Mouse (Mus musculus) small intestine, adult 2 months (tissue): ENCODE measurements around the gene Shld2.

Experiments
- CTCF ChIP-seq: fragments of 200-500 bp; IDR thresholded peaks from 2 replicates; pipeline ENCODE4 v1.5.1; 2012; ENCODE audit warnings: low read depth, mild to moderate bottlenecking, control low read depth, inconsistent platforms, low read length, moderate library complexity, mixed read lengths; ENCODE audit not compliant: insufficient replicate concordance, insufficient read length; ENCODE audit errors: extremely low read depth
- POLR2A ChIP-seq: fragments of 200-500 bp; IDR thresholded peaks from 2 replicates; pipeline ENCODE4 v1.6.1; 2012; ENCODE audit warnings: low read depth, mild to moderate bottlenecking, control low read depth, inconsistent platforms, low read length, moderate library complexity

DNA sequence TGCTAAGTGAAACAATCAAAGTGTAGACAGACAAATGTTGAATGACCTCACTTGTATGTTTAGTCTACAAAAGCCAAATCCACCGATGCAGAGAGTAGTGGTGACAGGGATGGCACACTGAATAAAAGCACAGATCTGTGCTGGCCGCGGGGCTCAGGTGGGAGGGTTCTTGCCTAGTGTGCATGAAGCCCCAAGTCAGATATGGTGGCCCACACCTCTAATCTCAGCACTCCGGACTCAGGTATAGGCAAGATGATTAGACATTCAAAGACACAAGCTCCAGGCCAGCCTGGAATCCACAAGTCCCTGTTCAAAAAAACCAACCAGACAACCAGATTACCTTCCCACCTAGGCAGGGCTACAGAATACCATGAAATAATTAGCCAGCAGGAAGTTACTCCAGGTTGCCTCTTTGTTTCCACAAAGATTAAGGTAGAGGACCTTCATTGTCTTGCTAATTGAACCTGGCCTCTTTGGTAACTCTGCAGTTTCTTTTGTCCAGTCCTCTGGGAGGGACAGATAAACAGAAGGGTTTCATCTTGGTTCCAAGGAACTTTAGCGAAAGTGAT is 49.5 kb upstream of the Shld2 start:
- TF ChIP-seq CTCF (no peak), POLR2A (no peak)
